Mouse (Mus musculus): ENCODE data around the gene Med24.
"Not testable (repeated sequence)": the region's sequence is repeated elsewhere in the genome, so short reads cannot be mapped to it uniquely, and the experiment has no call there.

Gene Med24

GRCm38 (mm10) chr11:98746855-98747693 lies 17.8 kb upstream of the Med24 start:
- DNase-seq (ENCODE audit: low spot score in 2 of 2) = peak; percentile 84 to 93

DNA sequence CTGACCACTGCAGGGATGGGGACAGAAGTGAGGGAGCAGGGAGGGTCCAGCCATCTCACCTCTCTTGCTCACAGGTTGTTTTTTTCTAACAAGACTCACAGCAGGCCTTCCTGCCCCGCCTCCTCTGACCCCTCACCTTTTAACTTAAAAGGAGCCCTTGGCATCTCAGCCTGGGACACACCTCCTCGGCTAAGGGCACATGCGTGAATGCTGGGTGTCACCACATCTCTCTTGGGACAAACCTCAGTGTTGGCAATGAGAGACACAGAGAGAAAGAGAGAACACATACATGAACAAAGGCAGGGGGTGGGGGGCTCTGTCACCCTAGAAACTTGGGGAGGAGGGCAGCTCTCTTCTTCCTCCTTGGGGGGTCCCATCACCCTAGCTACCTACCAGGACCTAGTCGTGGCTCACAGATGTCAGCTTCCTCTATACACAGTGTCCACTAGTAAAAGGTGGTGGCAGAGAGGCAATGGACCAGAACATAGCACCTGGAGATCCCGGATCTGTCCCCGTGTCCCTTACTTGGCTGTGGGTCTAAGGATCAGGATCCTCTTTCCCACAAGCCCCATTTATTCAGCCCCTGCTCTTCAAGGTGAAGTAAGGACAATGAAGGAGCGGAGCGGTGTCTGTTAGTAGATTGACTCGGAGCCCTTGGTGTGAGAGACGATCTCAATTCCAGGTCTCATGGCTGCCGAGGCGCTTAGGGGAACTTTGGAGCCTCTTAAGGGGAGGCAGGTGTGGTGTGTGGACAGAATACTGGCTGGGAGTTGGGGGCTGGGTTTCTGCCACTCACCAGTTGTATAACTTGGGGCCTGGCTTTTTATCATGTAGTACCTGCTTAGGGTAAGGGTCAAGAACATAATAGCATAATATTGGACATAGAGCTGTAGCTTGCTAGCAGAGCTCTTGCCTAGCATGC lies 17.0 kb upstream of the Med24 start:
- DNase-seq (ENCODE audit: low spot score in 2 of 2) = peak in 1 of 2 experiments; percentile 19

DNA sequence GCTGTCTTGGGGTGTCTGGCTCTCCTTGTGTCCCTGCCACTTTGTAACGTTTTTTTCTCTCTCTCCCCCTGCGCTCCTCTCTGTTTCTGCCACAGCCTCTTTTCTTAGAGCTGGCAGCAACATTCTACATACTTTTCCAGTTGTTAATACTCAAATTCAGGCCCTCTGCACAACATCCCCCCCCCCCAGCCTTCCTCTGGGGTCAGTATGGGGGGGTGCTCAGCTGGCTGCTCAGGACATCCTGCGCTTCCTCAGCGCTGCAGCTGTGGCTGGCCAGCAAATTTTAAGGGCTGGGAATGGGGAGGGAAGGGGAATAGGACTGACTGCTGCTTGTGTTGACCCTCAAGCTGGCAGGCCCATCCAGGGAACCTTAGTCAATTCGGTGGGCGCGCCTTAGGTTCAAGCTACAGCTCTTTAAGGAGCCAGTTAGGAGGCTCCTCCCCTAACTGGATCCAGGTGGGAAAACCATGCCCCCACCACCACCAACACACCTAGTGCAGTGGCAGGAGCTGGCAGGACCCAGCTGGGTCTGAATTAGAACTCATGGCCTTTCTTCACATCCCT lies 15.3 kb upstream of the Med24 start:
- no peak for DNase-seq (ENCODE audit: low spot score in 2 of 2)

DNA sequence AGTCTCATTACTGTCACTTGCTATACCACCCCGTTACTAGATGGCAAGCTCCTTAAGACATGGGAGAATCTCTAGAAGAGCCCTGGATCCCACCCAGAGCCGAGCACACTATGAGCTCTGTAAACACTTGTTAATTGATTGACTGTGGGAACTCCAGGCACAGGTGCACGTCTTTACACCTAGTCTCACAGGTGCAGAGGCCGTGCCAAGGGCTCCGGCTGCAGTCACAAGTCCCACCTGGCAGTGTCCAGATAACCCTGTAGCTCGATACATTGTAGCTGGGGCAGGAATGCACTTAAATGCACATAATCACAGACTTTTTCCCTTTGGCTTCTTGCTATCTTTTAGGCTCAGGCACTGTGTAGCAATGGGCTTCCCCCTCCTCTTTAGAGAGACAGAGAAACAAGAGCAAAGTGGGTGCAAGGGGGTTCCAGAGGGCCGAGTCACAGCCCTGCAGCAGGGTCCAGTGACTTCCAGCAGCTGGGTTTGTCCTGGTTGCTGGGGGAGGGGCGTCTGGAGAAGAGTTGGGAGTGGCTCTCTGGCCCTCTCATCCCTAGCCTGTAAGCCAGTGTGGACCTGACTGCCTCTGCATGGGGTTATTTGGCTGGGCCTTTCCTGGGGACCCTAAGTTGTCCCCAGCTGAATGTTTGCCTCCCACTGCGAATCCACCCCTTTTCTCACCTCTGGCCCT lies 14.6 kb upstream of the Med24 start:
- peak in 1 of 2 experiments; percentile 39 for DNase-seq (ENCODE audit: low spot score in 2 of 2)

DNA sequence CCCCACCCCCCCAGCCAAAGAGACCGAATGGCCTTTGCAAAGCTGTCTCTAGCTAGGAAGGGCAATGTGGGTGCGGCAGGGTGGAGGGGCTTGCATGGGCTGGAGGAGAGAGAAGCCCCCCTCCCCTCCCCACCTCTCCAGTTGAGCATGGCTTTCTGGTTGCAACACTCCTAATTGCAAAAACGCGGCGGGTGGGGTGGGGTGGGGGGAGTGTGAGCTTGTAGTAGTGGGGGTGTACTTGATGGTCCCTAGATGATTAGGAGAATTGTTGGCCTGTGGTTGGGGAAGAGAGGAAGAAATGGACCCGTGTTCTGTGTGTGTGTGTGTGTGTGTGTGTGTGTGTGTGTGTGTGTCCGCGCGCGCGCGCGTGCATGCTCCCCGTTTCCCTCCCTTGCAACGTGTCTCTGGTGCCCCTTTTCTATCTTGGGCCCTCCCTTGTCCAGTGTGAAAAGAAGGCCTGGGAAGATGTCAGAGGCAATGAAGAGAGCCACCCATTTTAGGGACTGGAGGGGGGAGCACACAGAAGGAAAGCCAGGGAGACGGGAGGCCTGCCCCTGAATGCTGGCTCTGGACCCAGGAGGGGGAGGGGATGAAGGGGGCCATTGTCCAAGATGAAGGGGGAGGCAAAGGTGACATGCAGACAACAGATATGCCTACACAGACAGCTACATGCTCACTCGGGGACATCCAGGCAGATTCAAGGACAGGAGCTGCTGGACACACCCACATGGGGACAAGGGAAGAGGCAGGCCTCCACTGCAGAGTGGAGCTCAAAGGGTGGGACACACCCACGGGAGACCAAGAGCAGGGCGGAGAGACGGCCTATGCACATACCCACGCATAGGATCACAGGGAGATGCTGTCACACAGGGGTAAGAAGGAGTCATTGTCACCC lies 13.4 kb upstream of the Med24 start:
- peak in 1 of 2 experiments; percentile 56 for DNase-seq (ENCODE audit: low spot score in 2 of 2)

DNA sequence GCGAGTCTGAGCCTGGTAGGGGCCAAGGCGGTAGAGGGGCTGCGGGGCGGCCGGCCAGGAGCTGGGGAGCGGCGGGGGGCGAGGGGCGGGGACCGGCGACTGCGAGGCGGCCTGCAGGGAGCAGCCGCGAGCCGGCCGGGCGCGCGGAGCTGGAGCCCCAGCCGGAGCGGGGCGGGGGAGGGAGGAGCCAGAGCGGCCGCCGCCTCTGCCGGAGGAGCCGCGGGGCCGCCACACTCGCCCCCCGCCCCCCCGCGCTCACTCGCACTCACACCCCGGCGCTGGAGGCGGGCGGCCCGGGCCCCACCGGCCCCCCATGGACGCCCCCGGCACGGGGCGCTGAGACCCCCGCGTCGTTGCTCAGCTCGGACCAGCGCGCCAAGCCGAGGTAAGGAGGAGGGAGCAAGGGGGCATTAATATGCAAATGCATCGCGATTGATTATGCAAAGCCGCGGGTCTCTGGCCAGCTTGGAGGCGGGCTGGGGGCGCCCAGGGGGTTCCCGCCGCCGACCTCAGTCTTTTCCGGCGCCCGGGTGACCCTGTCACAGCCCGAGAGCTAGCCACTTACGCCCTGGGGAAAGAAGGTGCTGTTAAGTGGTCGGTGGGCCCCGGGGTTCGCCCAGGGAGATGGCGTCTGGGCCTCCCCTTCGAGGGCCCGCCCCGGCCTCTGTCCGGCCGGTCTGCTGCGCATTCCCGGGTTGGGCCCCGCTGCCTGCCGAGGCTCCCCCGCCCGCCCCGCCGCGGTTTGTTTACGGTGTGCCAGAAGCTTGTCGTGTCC lies 12.6 kb upstream of the Med24 start:
- DNase-seq (ENCODE audit: low spot score in 2 of 2) = peak in 1 of 2 experiments; percentile 63

DNA sequence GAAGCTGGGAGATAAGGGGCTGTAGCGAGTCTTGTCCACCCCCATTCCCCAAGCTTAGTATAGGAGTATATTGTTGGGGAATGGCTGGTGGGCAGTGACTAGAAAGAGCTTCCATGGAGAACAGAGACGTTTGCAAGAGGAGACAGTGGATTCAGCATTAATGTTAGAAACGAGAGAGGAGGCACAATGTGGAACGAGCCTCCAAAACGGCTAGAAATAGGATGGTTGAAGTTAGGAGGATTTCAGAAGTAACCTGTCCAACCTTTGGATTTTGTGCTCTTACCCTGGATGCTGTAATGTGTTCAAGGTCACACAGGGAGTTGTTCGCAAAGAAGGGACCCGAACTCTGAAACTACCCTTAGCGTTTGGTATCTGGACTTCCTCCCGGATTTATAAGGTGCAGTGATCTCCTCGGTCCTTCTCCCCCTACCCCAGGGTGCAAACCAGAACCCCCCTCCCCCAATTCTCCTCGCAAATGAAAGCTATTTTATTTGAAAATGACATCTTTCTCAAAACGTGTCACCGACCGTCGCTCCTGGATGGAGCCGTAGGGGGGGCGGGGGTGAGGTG lies 11.9 kb upstream of the Med24 start:
- DNase-seq (ENCODE audit: low spot score in 2 of 2) = no peak

GRCm38 (mm10) chr11:98740393-98741050 lies 11.3 kb upstream of the Med24 start, which contains the start of gene Thra:
Thra (plus strand) TSS chr11:98740638.
- peak in 1 of 2 experiments; percentile 52 for DNase-seq (ENCODE audit: low spot score in 2 of 2)

DNA sequence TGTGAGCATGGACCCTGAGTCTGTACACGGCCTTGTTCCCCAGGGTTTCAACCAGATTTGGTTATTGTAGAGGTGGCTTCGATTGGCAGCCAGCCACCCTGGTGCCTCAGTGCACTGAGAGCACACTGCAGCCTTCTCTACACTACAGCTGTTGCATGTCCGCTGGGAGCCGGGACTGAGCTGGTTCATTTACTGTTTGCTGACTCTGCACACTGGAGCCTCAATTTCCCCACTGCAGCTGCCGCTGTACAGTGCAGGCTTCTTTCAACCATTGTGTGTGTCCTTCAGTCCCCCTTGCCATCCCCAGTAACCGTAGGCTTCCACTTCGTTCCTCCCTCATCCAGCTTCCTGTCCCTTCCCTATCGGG lies 10.8 kb upstream of the Med24 start:
- DNase-seq (ENCODE audit: low spot score in 2 of 2) = peak in 1 of 2 experiments; percentile 39

- DNase-seq (ENCODE audit: low spot score in 2 of 2) = no peak
Observed at GRCm38 (mm10) chr11:98738925-98739324, 9.7 kb upstream of the Med24 start.

GRCm38 (mm10) chr11:98738428-98738911 lies 9.2 kb upstream of the Med24 start:
- peak; percentile 55 to 74 for DNase-seq (ENCODE audit: low spot score in 2 of 2)

DNA sequence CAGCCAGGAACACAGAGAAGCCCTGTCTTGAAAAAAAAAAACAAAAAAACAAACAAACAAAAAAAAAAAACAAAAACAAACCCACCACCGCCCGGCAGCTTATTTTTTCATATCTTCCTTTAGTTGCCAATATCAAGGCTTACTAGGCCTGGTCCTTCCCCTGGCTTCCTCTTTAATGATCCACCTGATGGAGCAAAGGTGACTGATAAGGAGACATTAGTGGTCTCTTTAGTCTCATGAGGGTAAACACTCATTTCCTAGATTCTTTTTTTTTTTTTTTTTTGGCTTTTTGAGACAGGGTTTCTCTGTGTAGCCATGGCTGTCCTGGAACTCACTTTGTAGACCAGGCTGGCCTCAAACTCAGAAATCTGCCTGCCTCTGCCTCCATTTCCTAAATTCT lies 8.0 kb upstream of the Med24 start:
- not testable (repeated sequence) for DNase-seq (ENCODE audit: low spot score in 2 of 2)

GRCm38 (mm10) chr11:98736176-98736575 lies 6.9 kb upstream of the Med24 start:
- DNase-seq (ENCODE audit: low spot score in 2 of 2) = no peak

DNA sequence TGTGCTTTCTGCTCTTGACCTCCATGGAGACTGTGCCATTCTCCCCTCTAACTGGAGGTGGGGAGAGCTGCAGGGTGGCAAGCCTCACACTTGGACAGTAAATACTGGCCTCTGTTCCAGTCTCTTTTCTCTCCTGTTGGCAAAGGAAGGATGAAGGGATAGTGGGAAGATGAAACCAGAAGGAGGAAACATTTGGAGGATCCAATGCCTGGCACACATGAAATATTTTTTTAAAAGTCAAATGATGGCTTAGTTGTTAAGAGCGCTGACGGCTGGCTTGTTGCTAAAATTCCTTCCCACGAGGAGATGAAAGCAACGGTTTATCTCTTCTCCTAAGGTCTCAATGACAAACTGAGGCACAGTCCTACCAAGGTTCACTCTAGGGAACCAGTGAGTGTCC lies 5.9 kb upstream of the Med24 start:
- no peak for DNase-seq (ENCODE audit: low spot score in 2 of 2)

- DNase-seq (ENCODE audit: low spot score in 2 of 2) = no peak
Observed at GRCm38 (mm10) chr11:98734020-98734419, 4.8 kb upstream of the Med24 start.

DNA sequence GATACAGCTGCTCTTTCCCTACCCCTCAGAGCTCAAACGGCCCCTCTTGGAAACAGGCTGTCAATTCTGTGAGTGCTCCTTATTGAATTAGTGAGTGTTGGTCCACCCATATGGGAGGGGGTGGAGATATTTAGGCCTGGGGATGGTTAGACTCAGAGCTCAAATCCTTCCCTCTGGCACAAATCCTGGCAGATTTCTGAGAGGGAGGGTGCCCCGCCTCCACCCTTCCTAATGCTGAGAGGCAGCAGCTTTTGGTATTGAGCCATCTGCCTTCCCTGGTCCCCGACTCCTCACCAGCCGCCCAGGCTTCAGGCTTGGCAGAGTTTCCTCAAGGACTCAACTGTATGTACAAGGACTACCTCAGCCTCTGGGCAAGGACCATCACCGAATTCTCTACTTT lies 1.9 kb upstream of the Med24 start:
- peak in 1 of 2 experiments; percentile 64 for DNase-seq (ENCODE audit: low spot score in 2 of 2)

DNA sequence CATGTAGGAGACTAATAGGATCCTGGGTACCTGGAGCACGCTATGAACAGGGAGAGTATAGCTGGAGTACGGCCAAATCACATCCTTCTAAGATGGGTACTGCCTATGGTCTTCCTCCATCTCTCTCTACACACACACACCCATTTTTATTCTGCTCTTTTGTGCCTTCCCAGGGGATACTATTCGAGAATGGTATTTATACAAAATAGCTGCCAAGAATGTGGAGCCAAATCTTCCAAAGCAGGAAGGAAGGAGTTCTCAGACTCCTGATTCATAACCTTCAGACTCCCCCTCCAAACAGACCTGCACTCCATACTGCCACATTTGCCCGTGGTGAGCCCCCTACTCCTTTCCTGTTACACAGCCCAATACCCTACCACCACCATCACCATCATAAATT lies 1.5 kb upstream of the Med24 start:
- DNase-seq (ENCODE audit: low spot score in 2 of 2) = no peak

DNA sequence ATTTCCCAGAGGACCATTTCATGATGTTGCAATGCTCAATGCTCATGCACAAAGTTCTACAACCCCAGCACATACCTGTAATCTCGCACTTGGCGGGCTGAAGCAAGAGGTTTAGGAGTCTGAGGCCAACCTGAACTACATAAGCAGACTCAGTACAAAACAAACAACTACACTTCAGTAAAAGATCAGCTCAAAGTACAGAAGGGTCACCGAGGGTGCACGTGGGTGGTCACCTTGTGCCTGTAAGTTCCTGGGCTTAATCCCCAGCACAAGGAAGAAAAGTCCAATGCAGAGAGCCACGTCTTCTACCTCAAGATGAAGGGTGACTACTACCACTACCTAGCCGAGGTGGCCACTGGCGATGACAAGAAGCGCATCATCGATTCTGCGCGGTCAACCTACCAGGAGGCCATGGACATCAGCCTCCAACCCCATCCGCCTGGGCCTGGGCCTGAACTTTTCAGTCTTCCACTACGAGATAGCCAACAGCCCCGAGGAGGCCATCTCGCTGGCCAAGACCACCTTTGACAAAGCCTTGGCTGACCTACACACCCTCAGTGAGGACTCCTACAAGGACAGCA lies 3.2 kb downstream of the Med24 start:
- peak in 1 of 2 experiments; percentile 5 for DNase-seq (ENCODE audit: low spot score in 2 of 2)

Data from frontal cortex, postnatal 14 days (tissue).